Mouse (Mus musculus) hindbrain, postnatal 0 days (tissue): ENCODE data around the gene Igdcc4. TPM values are rescaled to one million over a fixed set of nuclear protein-coding genes. Genes with fewer than 3 reads are reported as not detected.
"Not testable (repeated sequence)": the region's sequence is repeated elsewhere in the genome, so short reads cannot be mapped to it uniquely, and the experiment has no call there.

Experiments used
- ATAC-seq: fragments of 200-750 bp; cut with Nextera tagmentation; 2 replicates; pipeline ENCODE4 v1.8.0; 2017; ENCODE audit warnings: mild to moderate bottlenecking, moderate TSS enrichment, moderate library complexity
- DNase-seq: peaks from one replicate; pipeline ENCODE4 v3.0.0-alpha.2; 2015; ENCODE audit warnings: low spot score
- H3K27ac ChIP-seq: fragments of 300-500 bp; sonication (generic); 2 replicates; pipeline ENCODE4 v1.5.1; 2014; ENCODE audit warnings: mild to moderate bottlenecking
- H3K27me3 ChIP-seq: fragments of 300-500 bp; sonication (generic); 2 replicates; pipeline ENCODE4 v1.6.1; 2014; ENCODE audit warnings: low read length, mixed read lengths; ENCODE audit not compliant: insufficient read depth
- H3K36me3 ChIP-seq: fragments of 300-500 bp; sonication (generic); 2 replicates; pipeline ENCODE4 v1.6.1; 2014; ENCODE audit warnings: low read length, mixed read lengths; ENCODE audit not compliant: insufficient read depth
- H3K4me1 ChIP-seq: fragments of 300-500 bp; sonication (generic); 2 replicates; pipeline ENCODE4 v1.6.1; 2014; ENCODE audit warnings: antibody characterized with exemption, low read length, mixed read lengths; ENCODE audit not compliant: insufficient read depth
- H3K4me2 ChIP-seq: fragments of 300-500 bp; sonication (generic); 2 replicates; pipeline ENCODE4 v1.6.1; 2014; ENCODE audit warnings: low read depth, mild to moderate bottlenecking, low read length, moderate library complexity, mixed read lengths
- H3K4me3 ChIP-seq: fragments of 300-500 bp; sonication (generic); 2 replicates; pipeline ENCODE4 v1.5.1; 2014; ENCODE audit warnings: low read length
- H3K9ac ChIP-seq: fragments of 300-500 bp; sonication (generic); replicated peaks from 2 replicates; pipeline ENCODE4 v1.6.1; 2014; ENCODE audit warnings: mild to moderate bottlenecking, low read length, moderate library complexity, mixed read lengths
- H3K9me3 ChIP-seq: fragments of 300-500 bp; sonication (generic); 2 replicates; pipeline ENCODE4 v1.6.1; 2016; ENCODE audit warnings: low read length, mixed read lengths
- CTCF ChIP-seq: IDR thresholded peaks from 2 replicates; pipeline ENCODE4 v1.5.1; 2016; ENCODE audit warnings: antibody characterized with exemption, control low read depth, low read depth
- WGBS: fragments of 180-500 bp; shearing (Covaris S2); extraction: QIAGEN DNeasy Blood & Tissue Kit; methylation state at CpG from one replicate; pipeline ENCODE4 v1.1.7; 2014; 5-methylcytosine and 5-hydroxymethylcytosine counted together
- polyA plus RNA-seq: library from polyadenylated mRNA; unstranded; fragments of >200 nt; fragmentation: Nextera tagmentation; extraction: Ambion mirVana; gene quantifications from 2 replicates; pipeline ENCODE4 v1.2.1, GENCODE M21; 2015
- total RNA-seq: library from RNA; depleted of rRNA; stranded (reverse); fragments of >200 nt; gene quantifications from 2 replicates; pipeline ENCODE4 v1.2.3, GENCODE M21; 2014; rRNA removed

Gene Igdcc4
- total RNA-seq, result 51.1 and 56.8 TPM in 2 replicates
- polyA plus RNA-seq, result 12.2 and 13.2 TPM in 2 replicates

DNA sequence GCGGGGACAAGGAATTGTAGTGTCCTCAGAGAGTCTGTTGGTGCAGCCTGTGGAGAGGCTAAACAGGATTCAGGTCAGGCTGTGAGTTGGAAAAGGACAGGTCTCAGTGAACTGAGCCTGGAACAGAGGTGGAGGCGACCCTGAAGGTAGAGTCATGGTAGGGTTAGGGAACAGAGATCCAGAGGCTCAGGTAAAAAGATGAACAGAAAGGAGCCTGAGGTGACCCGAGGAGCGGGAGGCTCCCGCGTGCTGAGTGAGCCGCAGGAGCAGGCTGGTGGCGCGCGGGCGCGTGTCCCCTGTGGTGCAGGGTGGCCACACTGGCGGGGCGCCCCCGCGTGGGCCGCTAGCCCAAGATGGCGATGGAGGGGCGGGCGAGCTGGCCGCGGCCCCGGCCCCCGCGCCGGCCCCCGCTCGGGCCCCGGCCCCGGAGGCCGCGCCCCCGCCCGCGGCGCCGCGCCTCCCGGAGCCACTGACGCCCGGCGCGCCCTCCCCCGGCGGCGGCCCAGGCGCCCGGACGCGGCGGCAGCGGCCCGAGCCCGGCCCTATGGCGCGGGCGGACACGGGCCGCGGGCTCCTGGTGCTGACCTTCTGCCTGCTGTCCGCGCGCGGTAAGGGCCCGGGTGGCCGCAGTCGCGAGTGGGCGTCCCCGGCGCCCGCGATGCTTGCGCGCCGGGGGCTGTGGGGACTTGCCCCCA is at the start of gene Igdcc4:
Igdcc4 (plus strand) TSS at position 496 of the 695 bp plus-strand sequence.
- Histone ChIP-seq H3K4me1 (0 out of 2 replicates have a peak, but pooled peaks cover 10% of the 10 kb centered on the region), H3K27ac (peak within 1 kb of the TSS; percentile 93), H3K9ac (peak within 1 kb of the TSS; percentile 86), H3K4me2 (peak within 1 kb of the TSS; percentile 92), H3K36me3 (no peaks in the 10 kb centered on the region), H3K4me3 (peak within 1 kb of the TSS; percentile 82), H3K27me3 (no peaks in the 10 kb centered on the region), H3K9me3 (no peaks in the 10 kb centered on the region)
- TF ChIP-seq CTCF, result no peak
- DNase-seq (peak; percentile 62), ATAC-seq (peak; percentile 34)
- whole genome bisulfite sequencing, result 1% methylated on average over 43 of the region's 76 CpGs

DNA sequence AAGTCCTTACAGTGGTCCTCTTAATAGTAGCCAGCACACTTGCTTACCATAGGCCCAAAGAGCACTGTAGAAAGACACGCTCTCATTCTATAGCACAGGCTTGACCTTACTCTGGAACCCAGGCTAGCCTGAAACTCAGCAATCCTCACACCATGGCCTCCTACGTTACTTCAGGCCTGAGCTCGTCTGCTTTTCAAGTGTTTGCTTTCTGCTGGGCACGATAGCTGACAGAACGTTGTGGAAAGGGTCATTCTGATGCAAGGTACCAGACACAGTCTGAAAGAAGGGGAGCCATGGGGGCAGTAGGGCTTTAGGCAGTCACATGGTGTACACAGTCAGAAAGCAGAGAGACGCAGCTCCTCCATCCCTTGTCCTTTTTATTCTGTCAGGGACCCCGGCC is 37.0 kb upstream of the Igdcc4 start:
- H3K27me3 ChIP-seq, result no peaks in the 10 kb centered on the region
- H3K9me3 ChIP-seq, result no peaks in the 10 kb centered on the region
- no peak overlapping the region for H3K27ac ChIP-seq
- peaks cover 70% of the 10 kb centered on the region for H3K36me3 ChIP-seq
- DNase-seq, result no peak
- H3K4me1 ChIP-seq, result no peaks in the 10 kb centered on the region
- no peak overlapping the region for H3K4me2 ChIP-seq
- ATAC-seq, result no peak
- TF ChIP-seq CTCF, result no peak
- no peak overlapping the region for H3K9ac ChIP-seq
- WGBS, result 94% methylated on average over 7 of the region's 7 CpGs
- no peak overlapping the region for H3K4me3 ChIP-seq

DNA sequence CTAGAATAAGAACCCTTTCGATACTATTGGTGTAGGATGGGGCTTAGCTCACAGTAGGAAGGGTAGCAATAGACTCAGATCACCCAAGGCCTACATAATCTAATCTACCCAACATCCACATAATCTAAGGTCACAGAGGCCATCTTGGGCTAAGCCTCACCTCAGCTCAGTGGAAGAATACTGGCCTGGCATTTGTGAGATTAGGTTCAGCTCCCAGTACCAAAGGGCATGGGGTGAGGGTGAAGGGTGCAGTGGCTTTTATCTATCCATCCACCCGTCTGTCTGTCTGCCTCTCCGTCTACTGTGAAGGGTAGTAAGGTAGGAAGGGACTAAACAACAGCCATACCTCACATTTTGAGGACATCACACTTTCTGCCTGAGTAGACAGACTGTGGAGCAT is 30.7 kb upstream of the Igdcc4 start:
- 89% methylated on average over 3 of the region's 3 CpGs for WGBS
- no peaks in the 10 kb centered on the region for H3K4me1 ChIP-seq
- no peaks in the 10 kb centered on the region for H3K27me3 ChIP-seq
- H3K4me3 ChIP-seq, result no peak overlapping the region
- no peak for TF ChIP-seq CTCF
- ATAC-seq, result no peak
- no peak overlapping the region for H3K27ac ChIP-seq
- DNase-seq, result no peak
- no peak overlapping the region for H3K4me2 ChIP-seq
- no peak overlapping the region for H3K9ac ChIP-seq
- H3K9me3 ChIP-seq, result no peaks in the 10 kb centered on the region
- H3K36me3 ChIP-seq, result peaks cover 42% of the 10 kb centered on the region

DNA sequence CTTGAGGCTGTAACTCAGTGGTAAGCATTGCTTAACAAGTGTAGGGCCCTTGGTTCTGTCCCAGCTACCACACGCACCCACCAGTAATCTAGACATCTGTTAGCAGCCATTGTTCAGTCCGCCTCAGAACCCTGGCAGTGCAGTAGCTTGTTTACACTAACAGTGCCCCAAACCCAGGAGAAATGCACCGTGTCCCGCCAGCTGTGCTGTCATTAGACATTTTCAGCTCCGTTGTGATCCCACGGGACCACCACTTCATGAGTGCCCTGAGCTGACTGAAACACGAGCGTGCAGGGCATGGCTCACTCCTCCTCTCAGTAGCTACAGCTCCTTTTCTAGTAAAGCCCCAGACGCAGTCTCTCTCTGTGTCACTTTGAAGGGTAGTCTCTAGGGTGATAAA is 27.7 kb upstream of the Igdcc4 start:
- Histone ChIP-seq H3K9ac (no peak overlapping the region), H3K4me3 (no peak overlapping the region), H3K4me1 (no peaks in the 10 kb centered on the region), H3K36me3 (peaks cover 39% of the 10 kb centered on the region), H3K27me3 (no peaks in the 10 kb centered on the region), H3K27ac (no peak overlapping the region), H3K4me2 (no peak overlapping the region), H3K9me3 (no peaks in the 10 kb centered on the region)
- DNase-seq, result peak; percentile 7
- no peak for ATAC-seq
- WGBS, result 66% methylated on average over 9 of the region's 9 CpGs
- no peak for TF ChIP-seq CTCF

- no peak overlapping the region for H3K4me2 ChIP-seq
- H3K36me3 ChIP-seq, result peaks cover 37% of the 10 kb centered on the region
- ATAC-seq, result no peak
- no peaks in the 10 kb centered on the region for H3K27me3 ChIP-seq
- no peak overlapping the region for H3K27ac ChIP-seq
- no peak for DNase-seq
- no peaks in the 10 kb centered on the region for H3K9me3 ChIP-seq
- 87% methylated on average over 15 of the region's 15 CpGs for whole genome bisulfite sequencing
- no peaks in the 10 kb centered on the region for H3K4me1 ChIP-seq
- H3K9ac ChIP-seq, result no peak overlapping the region
- no peak for TF ChIP-seq CTCF
- no peak overlapping the region for H3K4me3 ChIP-seq
Observed at GRCm38 (mm10) chr9:65074251-65074650, 27.0 kb upstream of the Igdcc4 start.

DNA sequence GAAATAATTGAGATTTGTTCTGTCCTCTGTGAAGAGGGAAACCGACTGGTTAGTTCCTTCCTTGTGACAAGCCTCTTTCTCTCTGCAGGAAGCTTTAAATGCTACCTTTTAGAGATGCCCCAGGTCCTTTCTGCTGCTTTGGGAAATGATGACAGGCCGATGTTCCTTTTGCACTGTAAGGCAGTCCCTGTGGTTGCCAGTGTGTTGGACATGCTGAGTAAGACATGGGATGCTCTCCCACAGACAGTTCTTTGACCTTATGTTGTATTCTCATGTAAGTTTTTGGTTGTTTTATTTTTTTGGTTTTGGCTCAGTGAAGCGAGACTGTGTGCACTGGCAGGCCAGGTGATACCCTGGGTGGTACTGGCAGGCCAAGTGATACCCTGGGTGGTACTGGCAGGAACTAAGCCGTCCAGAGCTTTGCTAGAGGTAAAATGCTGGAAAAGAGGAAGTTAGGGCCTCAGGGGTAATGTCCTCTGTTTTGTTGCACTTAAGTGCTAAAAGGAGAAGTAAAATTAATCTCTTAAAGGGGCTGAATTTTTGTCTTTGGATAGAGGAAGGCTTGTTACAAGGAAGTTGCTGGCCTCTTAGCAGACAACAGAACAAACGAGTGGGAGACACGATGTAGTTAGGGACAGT is 26.3 kb upstream of the Igdcc4 start:
- H3K27me3 ChIP-seq, result no peaks in the 10 kb centered on the region
- peaks cover 34% of the 10 kb centered on the region for H3K36me3 ChIP-seq
- no peak overlapping the region for H3K4me3 ChIP-seq
- H3K27ac ChIP-seq, result no peak overlapping the region
- no peaks in the 10 kb centered on the region for H3K4me1 ChIP-seq
- WGBS, result 83% methylated on average over 6 of the region's 6 CpGs
- TF ChIP-seq CTCF, result no peak
- no peak overlapping the region for H3K4me2 ChIP-seq
- DNase-seq, result no peak
- no peak overlapping the region for H3K9ac ChIP-seq
- ATAC-seq, result no peak
- no peaks in the 10 kb centered on the region for H3K9me3 ChIP-seq

GRCm38 (mm10) chr9:65077536-65077935 is 23.8 kb upstream of the Igdcc4 start:
- WGBS, result 89% methylated on average over 5 of the region's 5 CpGs
- H3K4me1 ChIP-seq, result no peaks in the 10 kb centered on the region
- TF ChIP-seq CTCF, result no peak
- H3K4me3 ChIP-seq, result no peak overlapping the region
- no peak overlapping the region for H3K27ac ChIP-seq
- H3K27me3 ChIP-seq, result no peaks in the 10 kb centered on the region
- H3K9me3 ChIP-seq, result no peaks in the 10 kb centered on the region
- H3K36me3 ChIP-seq, result peaks cover 51% of the 10 kb centered on the region
- ATAC-seq, result no peak
- H3K9ac ChIP-seq, result no peak overlapping the region
- H3K4me2 ChIP-seq, result no peak overlapping the region
- no peak for DNase-seq

- H3K36me3 ChIP-seq, result peaks cover 46% of the 10 kb centered on the region
- not testable (repeated sequence) for ATAC-seq
Observed at GRCm38 (mm10) chr9:65080141-65080540, 21.1 kb upstream of the Igdcc4 start.

More at GRCm38 (mm10) chr9:65080141-65080540, 21.1 kb upstream of the Igdcc4 start:
- not testable (repeated sequence) for H3K9me3 ChIP-seq, H3K4me3 ChIP-seq, H3K9ac ChIP-seq, H3K4me1 ChIP-seq, H3K4me2 ChIP-seq, H3K27me3 ChIP-seq, H3K27ac ChIP-seq, DNase-seq
- WGBS, result 94% methylated on average over 2 of the region's 2 CpGs
